Mouse (Mus musculus) E14TG2a.4 (cell line): ENCODE data around the gene Tbx3.

Experiments used
- CTCF ChIP-seq: conservative IDR thresholded peaks from 2 replicates; pipeline ENCODE4 v1.5.1; 2014; ENCODE audit warnings: low read length
- NANOG ChIP-seq: IDR thresholded peaks from 2 replicates; pipeline ENCODE4 v1.6.1; 2014; ENCODE audit warnings: borderline replicate concordance, low read length, mixed read lengths

- TF ChIP-seq CTCF (no peak), NANOG (no peak)
These were observed 43.8 kb upstream of the Tbx3 start for GRCm38 (mm10) chr5:119626662-119627061.
